Mouse (Mus musculus): ENCODE measurements around the gene Ralgds. TPM values are rescaled to one million over a fixed set of nuclear protein-coding genes. Genes with fewer than 3 reads are reported as not detected.

Ralgds gene
- polyA plus RNA-seq, 1 experiment from 2014 or later, result 23.2 TPM

DNA sequence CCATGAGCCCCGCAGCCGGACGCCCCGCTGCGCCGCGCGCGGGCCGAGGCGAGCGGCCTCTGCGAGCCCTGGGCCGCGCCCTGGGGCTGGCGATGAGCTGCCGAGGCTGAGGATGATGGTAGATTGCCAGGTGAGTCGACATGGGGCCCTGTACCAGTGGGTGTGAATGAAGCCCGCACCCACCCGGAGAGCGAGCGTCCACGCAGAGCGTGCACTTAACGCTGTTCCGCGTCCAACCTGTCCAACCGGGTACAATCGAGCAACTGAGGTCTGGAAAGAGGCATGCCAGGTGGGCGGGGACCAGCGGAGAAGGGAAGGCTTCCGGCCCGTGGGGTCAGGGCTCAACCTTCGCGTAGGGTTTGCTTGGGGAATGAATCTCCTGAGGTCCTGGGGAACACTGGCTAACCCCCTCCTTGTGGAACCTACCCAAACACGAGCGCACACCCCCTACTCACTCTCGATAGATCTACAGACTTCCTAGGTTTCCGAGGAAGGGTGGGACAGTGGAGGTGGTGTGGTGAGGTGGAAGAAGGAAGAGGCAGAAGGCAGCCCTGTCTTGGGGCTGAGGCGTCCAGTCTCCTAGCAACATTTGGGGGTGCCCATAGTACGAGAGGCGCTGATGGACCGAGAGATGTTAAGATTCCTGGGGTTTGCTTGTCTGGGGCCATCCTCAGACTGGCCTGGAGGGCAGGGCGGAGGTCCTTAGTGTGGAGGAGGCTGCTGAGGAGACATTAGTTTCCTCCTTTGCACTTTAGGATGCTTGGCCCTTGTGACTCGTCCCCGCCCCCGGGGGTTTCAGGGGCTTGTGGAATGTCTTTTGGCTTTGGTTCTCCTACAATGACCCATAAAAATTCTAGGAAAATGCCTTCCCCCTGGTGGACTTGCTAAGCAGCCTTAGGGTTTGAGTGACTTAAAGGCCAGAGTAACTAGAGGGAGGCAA is 776 bp downstream of the Ralgds start:
- WGBS, result 6% methylated on average over 47 of the region's 47 CpGs
- Histone ChIP-seq H3K9me3 (no peaks in the 10 kb centered on the region), H3K4me3 (peak overlapping the region; percentile 79), H3K27ac (peak overlapping the region; percentile 89), H3K27me3 (ENCODE audit: poor library complexity, severe bottlenecking) (peaks cover 23% of the 10 kb centered on the region), H3K4me1 (peaks cover 52% of the 10 kb centered on the region), H3K36me3 (replicated peaks) (0 out of 2 replicates have a peak, but pooled peaks cover 9% of the 10 kb centered on the region)
- no peak for DNase-seq (ENCODE audit: extremely low spot score, low spot score)

- Histone ChIP-seq H3K27me3 (ENCODE audit: poor library complexity, severe bottlenecking) (peaks cover 23% of the 10 kb centered on the region), H3K27ac (peak overlapping the region; percentile 89), H3K4me3 (peak overlapping the region; percentile 79), H3K9me3 (no peaks in the 10 kb centered on the region), H3K4me1 (peaks cover 57% of the 10 kb centered on the region), H3K36me3 (replicated peaks) (0 out of 2 replicates have a peak, but pooled peaks cover 9% of the 10 kb centered on the region)
- 19% methylated on average over 5 of the region's 5 CpGs for WGBS
- peak; percentile 87 for DNase-seq (ENCODE audit: extremely low spot score, low spot score)
Measured at GRCm38 (mm10) chr2:28514489-28514888, 1.6 kb downstream of the Ralgds start.

- WGBS, result 45% methylated on average over 5 of the region's 5 CpGs
- peak; percentile 68 for DNase-seq (ENCODE audit: extremely low spot score, low spot score)
- H3K36me3 ChIP-seq (replicated peaks), result peaks cover 15% of the 10 kb centered on the region
- H3K9me3 ChIP-seq, result no peaks in the 10 kb centered on the region
- H3K27me3 ChIP-seq (ENCODE audit: poor library complexity, severe bottlenecking), result peaks cover 6% of the 10 kb centered on the region
- H3K4me1 ChIP-seq, result peaks cover 73% of the 10 kb centered on the region
- H3K4me3 ChIP-seq, result no peak overlapping the region
- H3K27ac ChIP-seq, result 0 out of 2 replicates have a peak overlapping the region, but pooled peaks have one; percentile 6
Measured at GRCm38 (mm10) chr2:28517206-28517909, 4.4 kb downstream of the Ralgds start.

- Histone ChIP-seq H3K27me3 (ENCODE audit: poor library complexity, severe bottlenecking) (no peaks in the 10 kb centered on the region), H3K4me3 (no peak overlapping the region), H3K4me1 (peaks cover 67% of the 10 kb centered on the region), H3K36me3 (replicated peaks) (peaks cover 16% of the 10 kb centered on the region), H3K27ac (no peak overlapping the region), H3K9me3 (no peaks in the 10 kb centered on the region)
- 42% methylated on average over 2 of the region's 2 CpGs for WGBS
- no peak for DNase-seq (ENCODE audit: extremely low spot score, low spot score)
Measured at GRCm38 (mm10) chr2:28518231-28518630, 5.3 kb downstream of the Ralgds start.

- Histone ChIP-seq H3K27me3 (ENCODE audit: poor library complexity, severe bottlenecking) (no peaks in the 10 kb centered on the region), H3K4me1 (peaks cover 69% of the 10 kb centered on the region), H3K4me3 (no peak overlapping the region), H3K9me3 (no peaks in the 10 kb centered on the region), H3K36me3 (replicated peaks) (peaks cover 16% of the 10 kb centered on the region), H3K27ac (0 out of 2 replicates have a peak overlapping the region, but pooled peaks have one; percentile 4)
- DNase-seq (ENCODE audit: extremely low spot score, low spot score), result no peak
- 69% methylated on average over 5 of the region's 5 CpGs for WGBS
Measured at GRCm38 (mm10) chr2:28520581-28520980, 7.7 kb downstream of the Ralgds start.

GRCm38 (mm10) chr2:28521571-28522151 is 8.7 kb downstream of the Ralgds start:
- Histone ChIP-seq H3K27ac (no peak overlapping the region), H3K36me3 (replicated peaks) (peaks cover 13% of the 10 kb centered on the region), H3K4me1 (peaks cover 75% of the 10 kb centered on the region), H3K9me3 (no peaks in the 10 kb centered on the region), H3K27me3 (ENCODE audit: poor library complexity, severe bottlenecking) (no peaks in the 10 kb centered on the region), H3K4me3 (no peak overlapping the region)
- no peak for DNase-seq (ENCODE audit: extremely low spot score, low spot score)
- 89% methylated on average over 6 of the region's 6 CpGs for WGBS

DNA sequence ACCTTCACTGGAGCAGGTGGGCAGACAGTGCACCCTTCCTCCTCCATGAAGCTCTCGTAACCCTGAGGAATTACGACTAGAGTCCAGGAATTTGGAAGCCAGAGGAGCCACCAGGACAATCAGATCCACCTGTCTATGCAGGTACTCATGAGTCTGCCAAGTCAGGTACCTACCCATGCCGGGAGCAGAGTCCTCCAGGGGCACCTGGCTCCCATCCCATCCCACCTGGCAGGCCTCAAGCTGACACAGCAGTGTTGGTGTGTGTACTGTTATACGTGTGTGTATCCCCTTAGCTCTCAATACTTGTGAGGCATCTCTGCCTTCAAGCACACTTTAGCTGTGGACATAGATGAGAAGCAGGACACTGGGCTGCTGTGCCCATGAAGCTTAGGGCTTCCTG is 9.2 kb downstream of the Ralgds start:
- Histone ChIP-seq H3K4me1 (peaks cover 76% of the 10 kb centered on the region), H3K4me3 (no peak overlapping the region), H3K36me3 (replicated peaks) (peaks cover 9% of the 10 kb centered on the region), H3K27me3 (ENCODE audit: poor library complexity, severe bottlenecking) (no peaks in the 10 kb centered on the region), H3K27ac (no peak overlapping the region), H3K9me3 (no peaks in the 10 kb centered on the region)
- no peak for DNase-seq (ENCODE audit: extremely low spot score, low spot score)
- 91% methylated on average over 4 of the region's 4 CpGs for WGBS

DNA sequence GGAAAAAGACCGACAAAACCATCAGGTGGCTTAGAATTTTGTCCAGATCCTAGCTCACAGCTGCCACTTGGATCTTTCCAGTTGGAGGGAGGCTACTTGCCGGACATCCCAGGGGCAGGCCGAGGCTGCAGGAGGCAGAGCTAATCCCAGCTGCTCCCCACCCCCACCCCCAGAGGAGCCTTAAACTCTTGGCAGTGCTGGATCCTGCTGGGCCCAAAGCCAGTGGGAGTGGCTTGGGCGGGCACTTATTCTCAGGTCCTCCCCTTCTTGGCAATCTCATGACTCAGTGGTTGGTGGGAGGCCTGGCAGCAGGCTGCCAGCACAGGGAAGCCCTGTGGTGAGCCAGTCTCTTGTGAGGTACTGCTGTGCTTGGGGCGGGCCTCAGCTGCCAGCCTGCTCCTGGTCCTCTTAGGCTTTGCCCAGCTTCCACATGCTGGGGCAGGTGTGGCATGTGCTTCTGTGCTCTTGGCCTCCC is 10.8 kb downstream of the Ralgds start:
- Histone ChIP-seq H3K4me1 (peaks cover 74% of the 10 kb centered on the region), H3K27ac (peak overlapping the region; percentile 63)
- 16% methylated on average over 5 of the region's 5 CpGs for WGBS

DNA sequence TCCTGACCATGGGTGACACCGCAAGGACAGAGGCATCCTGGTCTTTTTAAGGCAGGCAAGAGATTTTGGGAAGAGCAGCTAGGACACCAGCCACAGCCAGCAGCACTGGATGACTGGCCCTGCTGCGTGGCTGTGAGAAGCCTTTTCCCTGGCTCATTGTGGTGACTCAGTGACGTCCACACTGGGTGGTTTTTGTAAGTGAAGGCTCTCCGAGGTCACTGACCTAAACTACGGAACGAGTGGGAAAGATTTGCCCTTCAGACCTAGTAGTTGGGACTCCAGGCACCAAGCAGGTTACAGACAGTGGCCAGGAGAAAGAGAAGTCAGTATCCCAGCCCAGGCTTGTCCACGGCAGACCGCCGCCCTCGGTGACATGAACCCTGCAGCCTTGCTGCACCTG is 11.5 kb downstream of the Ralgds start:
- Histone ChIP-seq H3K27me3 (ENCODE audit: poor library complexity, severe bottlenecking) (no peaks in the 10 kb centered on the region), H3K4me3 (no peak overlapping the region), H3K4me1 (peaks cover 74% of the 10 kb centered on the region), H3K9me3 (no peaks in the 10 kb centered on the region), H3K27ac (peak overlapping the region; percentile 83), H3K36me3 (replicated peaks) (peaks cover 6% of the 10 kb centered on the region)
- DNase-seq (ENCODE audit: extremely low spot score, low spot score), result no peak
- WGBS, result 82% methylated on average over 10 of the region's 10 CpGs

More for the DNA sequence above, 10.8 kb downstream of the Ralgds start:
- H3K9me3 ChIP-seq, result no peaks in the 10 kb centered on the region
- H3K36me3 ChIP-seq (replicated peaks), result peaks cover 6% of the 10 kb centered on the region
- H3K27me3 ChIP-seq (ENCODE audit: poor library complexity, severe bottlenecking), result no peaks in the 10 kb centered on the region
- DNase-seq (ENCODE audit: extremely low spot score, low spot score), result no peak
- H3K4me3 ChIP-seq, result no peak overlapping the region

DNA sequence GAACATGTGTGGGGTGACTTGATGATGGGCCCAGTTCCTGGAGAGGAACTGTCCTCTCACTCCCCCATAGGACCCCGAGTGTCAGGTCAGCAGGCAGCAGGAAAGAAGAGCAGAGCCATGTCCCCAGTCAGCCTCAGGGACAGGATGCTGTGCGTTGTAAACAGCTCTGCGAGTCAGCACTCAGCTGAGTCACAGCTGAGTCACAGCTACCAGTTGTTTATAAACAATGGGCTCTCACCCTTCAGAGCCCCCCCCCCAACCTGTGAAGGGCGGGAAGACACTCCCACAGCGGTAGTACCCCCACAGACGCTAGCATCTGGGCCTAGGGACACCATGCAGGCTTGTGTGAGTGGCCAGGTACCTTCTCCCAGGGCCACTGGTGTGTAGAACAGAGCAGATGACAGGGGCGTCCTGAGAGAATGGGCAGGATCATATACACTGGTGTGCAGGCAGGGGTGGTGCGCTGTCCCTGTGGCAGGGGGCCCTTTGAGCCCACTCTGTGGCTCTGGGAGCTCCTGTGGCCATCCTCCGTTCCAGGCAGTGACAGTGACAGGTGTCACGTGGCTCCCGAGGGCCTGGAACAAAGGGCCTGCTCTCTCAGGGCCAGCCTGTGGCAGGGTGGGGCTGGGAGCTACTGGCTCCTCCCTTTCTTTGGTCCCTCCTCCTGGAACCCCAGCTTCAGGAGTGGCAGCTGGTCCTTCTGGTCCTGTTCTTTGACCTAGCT is 12.5 kb downstream of the Ralgds start:
- Histone ChIP-seq H3K36me3 (replicated peaks) (peaks cover 6% of the 10 kb centered on the region), H3K9me3 (no peaks in the 10 kb centered on the region), H3K4me3 (peak overlapping the region; percentile 24; the same call in 1 of the 2 replicates), H3K27ac (peak overlapping the region; percentile 83), H3K27me3 (ENCODE audit: poor library complexity, severe bottlenecking) (no peaks in the 10 kb centered on the region), H3K4me1 (peaks cover 75% of the 10 kb centered on the region)
- DNase-seq (ENCODE audit: extremely low spot score, low spot score), result peak; percentile 62
- whole genome bisulfite sequencing, result 17% methylated on average over 11 of the region's 11 CpGs

DNA sequence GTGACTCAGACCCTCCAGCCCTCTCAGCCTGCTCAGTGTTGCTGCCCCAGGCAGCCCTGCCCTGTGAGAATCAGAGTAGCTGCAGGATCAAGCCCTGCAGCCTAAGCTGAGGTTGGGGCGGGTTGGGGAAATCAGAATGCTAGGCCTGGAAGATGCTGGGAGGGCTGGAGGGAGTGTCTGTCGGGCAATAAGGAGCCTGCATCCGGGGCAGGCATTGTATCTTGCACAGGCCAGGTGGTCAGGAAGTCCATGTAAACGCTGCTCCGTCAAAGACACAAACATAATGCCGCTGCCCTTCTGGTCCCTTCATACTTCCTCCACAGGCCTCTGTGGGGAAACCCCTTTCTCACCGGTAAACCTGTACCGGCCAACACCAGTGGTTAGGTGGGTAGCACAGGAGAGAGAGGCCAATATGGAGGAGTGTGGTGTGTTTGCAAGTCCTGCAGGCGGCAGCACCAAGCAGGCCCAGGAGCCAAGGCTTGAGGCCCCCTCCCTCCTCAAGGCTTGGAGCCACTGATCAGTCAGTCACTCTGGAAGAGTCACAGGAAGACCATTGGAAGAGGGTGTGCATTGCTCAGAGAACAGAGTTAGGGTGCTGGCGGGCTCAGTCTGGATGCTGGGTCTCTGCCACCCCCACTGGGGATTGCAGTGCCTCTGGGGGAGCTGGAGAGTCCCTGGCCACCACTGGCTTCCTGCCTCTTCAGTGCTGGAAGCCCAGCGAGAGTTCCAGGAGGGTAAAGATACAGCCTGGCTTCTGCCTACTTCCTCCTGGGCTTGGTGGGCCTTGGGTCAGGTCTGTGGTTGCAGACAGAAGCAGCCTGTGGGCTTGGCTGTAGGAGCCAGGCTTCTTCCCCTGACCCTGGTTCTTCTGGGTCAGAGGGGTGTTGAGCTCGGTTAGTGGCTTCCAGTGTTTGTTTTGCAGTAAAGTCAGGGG is 13.3 kb downstream of the Ralgds start:
- peaks cover 76% of the 10 kb centered on the region for H3K4me1 ChIP-seq
- H3K27ac ChIP-seq, result peak overlapping the region; percentile 83
- no peak for DNase-seq (ENCODE audit: extremely low spot score, low spot score)
- 47% methylated on average over 12 of the region's 12 CpGs for WGBS
- H3K27me3 ChIP-seq (ENCODE audit: poor library complexity, severe bottlenecking), result no peaks in the 10 kb centered on the region
- peak overlapping the region; percentile 24; the same call in 1 of the 2 replicates for H3K4me3 ChIP-seq
- H3K9me3 ChIP-seq, result no peaks in the 10 kb centered on the region
- peaks cover 6% of the 10 kb centered on the region for H3K36me3 ChIP-seq (replicated peaks)
